Mouse (Mus musculus) limb, embryonic 12.5 days (tissue): ENCODE results near the gene Gm5447. TPM values are rescaled to one million over a fixed set of nuclear protein-coding genes. Genes with fewer than 3 reads are reported as not detected.

Experiments used
- ATAC-seq: fragments of 200-750 bp; cut with Nextera tagmentation; 2 replicates; pipeline ENCODE4 v1.8.0; 2017; ENCODE audit warnings: low read depth, moderate TSS enrichment; ENCODE audit not compliant: insufficient number of reproducible peaks, insufficient read depth, low FRiP score, low TSS enrichment
- H3K27ac ChIP-seq: fragments of 300-500 bp; sonication (generic); 2 replicates; pipeline ENCODE4 v1.5.1; 2016; ENCODE audit warnings: mild to moderate bottlenecking, moderate library complexity
- H3K27me3 ChIP-seq: fragments of 300-500 bp; sonication (generic); 2 replicates; pipeline ENCODE4 v1.6.1; 2016; ENCODE audit warnings: mild to moderate bottlenecking, moderate library complexity
- H3K36me3 ChIP-seq: fragments of 300-500 bp; sonication (generic); 2 replicates; pipeline ENCODE4 v1.6.1; 2016; ENCODE audit warnings: mild to moderate bottlenecking, moderate library complexity
- H3K4me1 ChIP-seq: fragments of 300-500 bp; sonication (generic); replicated peaks from 2 replicates; pipeline ENCODE4 v1.6.1; 2016
- H3K4me2 ChIP-seq: fragments of 300-500 bp; sonication (generic); 2 replicates; pipeline ENCODE4 v1.6.1; 2016; ENCODE audit warnings: mild to moderate bottlenecking, moderate library complexity
- H3K4me3 ChIP-seq: fragments of 300-500 bp; sonication (generic); replicated peaks from 2 replicates; pipeline ENCODE4 v1.5.1; 2016; ENCODE audit warnings: mild to moderate bottlenecking
- H3K9ac ChIP-seq: fragments of 300-500 bp; sonication (generic); replicated peaks from 2 replicates; pipeline ENCODE4 v1.6.1; 2016; ENCODE audit warnings: mild to moderate bottlenecking, moderate library complexity
- H3K9me3 ChIP-seq: fragments of 300-500 bp; sonication (generic); 2 replicates; pipeline ENCODE4 v1.6.1; 2016; ENCODE audit warnings: mild to moderate bottlenecking, moderate library complexity
- WGBS: fragments of 180-500 bp; shearing (Covaris S2); methylation state at CpG from one replicate; pipeline ENCODE4 v1.1.7; 2016; 5-methylcytosine and 5-hydroxymethylcytosine counted together
- polyA plus RNA-seq: library from polyadenylated mRNA; unstranded; fragments of >200 nt; fragmentation: Nextera tagmentation; extraction: Ambion mirVana; gene quantifications from 2 replicates; pipeline ENCODE4 v1.2.1, GENCODE M21; 2016

The Gm5447 gene
- polyA plus RNA-seq, 1 experiment from 2014 or later = 0.30 TPM

DNA sequence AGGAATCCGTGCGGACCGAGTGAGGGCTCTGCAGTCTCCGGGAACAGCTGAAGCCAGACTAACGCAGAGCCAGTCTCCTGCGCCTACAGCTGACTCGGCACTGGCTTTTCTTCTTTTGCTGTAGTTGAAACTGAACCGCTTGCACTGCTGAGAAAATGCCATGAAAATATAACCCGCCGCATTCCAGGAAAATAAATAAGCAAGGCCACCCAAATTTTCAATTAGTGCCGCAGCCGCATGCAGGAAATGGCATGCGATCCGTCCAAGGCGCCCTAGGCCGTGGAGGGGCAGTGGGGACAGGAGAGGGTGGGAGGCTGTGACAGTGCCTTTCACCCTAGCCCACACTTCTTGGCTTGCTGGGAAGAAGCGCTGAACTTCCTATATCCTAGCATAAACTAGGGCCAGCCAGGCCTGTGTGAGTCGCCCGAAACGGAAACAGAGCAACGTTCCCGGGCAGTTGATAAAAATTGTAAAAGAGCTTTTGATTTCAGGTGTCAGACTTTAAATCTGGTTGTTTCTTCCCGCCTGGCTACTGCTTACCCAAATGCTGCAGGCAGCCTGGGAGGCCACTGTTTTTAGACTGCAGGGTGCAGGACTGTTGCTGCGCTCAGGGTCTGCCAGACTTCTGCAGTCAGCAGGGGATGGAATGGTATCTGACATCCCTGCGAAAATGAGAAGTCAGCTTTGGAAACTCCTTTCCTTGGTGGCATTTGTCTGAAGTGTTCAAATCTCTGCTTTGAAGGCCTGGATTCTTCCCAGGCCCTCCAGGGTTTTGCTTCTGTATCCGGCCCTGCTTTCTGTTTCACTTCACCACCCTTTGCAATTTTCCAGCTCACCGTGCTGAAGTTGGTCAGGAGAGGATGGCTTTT, 11.8 kb downstream of the Gm5447 start:
- peak overlapping the region; percentile 48 for H3K9ac ChIP-seq
- ATAC-seq = peak; percentile 63
- H3K9me3 ChIP-seq = no peaks in the 10 kb centered on the region
- H3K36me3 ChIP-seq = no peaks in the 10 kb centered on the region
- WGBS = 12% methylated on average over 27 of the region's 27 CpGs
- peaks cover 25% of the 10 kb centered on the region for H3K27me3 ChIP-seq
- 0 out of 2 replicates have a peak overlapping the region, but pooled peaks have one; percentile 29 for H3K27ac ChIP-seq
- peak overlapping the region; percentile 37 for H3K4me3 ChIP-seq
- H3K4me1 ChIP-seq = peaks cover 12% of the 10 kb centered on the region
- H3K4me2 ChIP-seq = peak overlapping the region; percentile 73

GRCm38 (mm10) chr13:30986934-30987455, 13.0 kb downstream of the Gm5447 start:
- Histone ChIP-seq H3K27me3 (peaks cover 31% of the 10 kb centered on the region), H3K4me3 (no peak overlapping the region), H3K36me3 (no peaks in the 10 kb centered on the region), H3K9me3 (no peaks in the 10 kb centered on the region), H3K9ac (no peak overlapping the region), H3K4me2 (no peak overlapping the region), H3K27ac (no peak overlapping the region), H3K4me1 (peaks cover 12% of the 10 kb centered on the region)
- 74% methylated on average over 10 of the region's 10 CpGs for WGBS
- ATAC-seq = no peak

- Histone ChIP-seq H3K9me3 (no peaks in the 10 kb centered on the region), H3K9ac (no peak overlapping the region), H3K4me1 (peaks cover 12% of the 10 kb centered on the region), H3K4me2 (no peak overlapping the region), H3K4me3 (no peak overlapping the region), H3K36me3 (no peaks in the 10 kb centered on the region), H3K27ac (no peak overlapping the region), H3K27me3 (peaks cover 32% of the 10 kb centered on the region)
- no peak for ATAC-seq
- WGBS = 90% methylated on average over 2 of the region's 2 CpGs
These were observed 13.7 kb downstream of the Gm5447 start for GRCm38 (mm10) chr13:30987686-30988085.

- no peaks in the 10 kb centered on the region for H3K9me3 ChIP-seq
- peaks cover 12% of the 10 kb centered on the region for H3K4me1 ChIP-seq
- ATAC-seq = no peak
- H3K9ac ChIP-seq = no peak overlapping the region
- no peak overlapping the region for H3K4me3 ChIP-seq
- WGBS = 84% methylated on average over 10 of the region's 10 CpGs
- H3K4me2 ChIP-seq = no peak overlapping the region
- H3K36me3 ChIP-seq = no peaks in the 10 kb centered on the region
- H3K27ac ChIP-seq = no peak overlapping the region
- H3K27me3 ChIP-seq = peaks cover 32% of the 10 kb centered on the region
These were observed 15.7 kb downstream of the Gm5447 start for GRCm38 (mm10) chr13:30989710-30990109.

DNA sequence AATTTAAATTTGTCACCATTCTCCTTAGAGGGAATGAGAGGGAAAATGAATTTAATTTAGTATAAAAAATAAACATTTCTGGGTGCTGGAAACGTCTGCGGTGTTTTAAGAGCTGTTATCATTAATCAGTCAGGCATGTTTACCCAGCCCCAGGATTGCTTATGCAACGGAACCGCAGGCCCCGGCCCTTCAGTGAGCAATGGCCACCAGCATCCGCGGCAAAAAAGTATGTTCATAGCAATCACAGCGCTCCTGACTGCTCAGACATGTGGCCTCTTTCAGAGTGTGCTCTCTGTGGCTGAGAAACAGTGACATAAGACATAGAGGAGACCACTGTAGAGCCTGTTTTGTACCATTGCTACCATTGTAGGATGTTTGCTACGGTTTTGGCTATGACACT, 16.2 kb downstream of the Gm5447 start:
- Histone ChIP-seq H3K9me3 (no peaks in the 10 kb centered on the region), H3K36me3 (no peaks in the 10 kb centered on the region), H3K4me1 (peaks cover 10% of the 10 kb centered on the region), H3K4me2 (no peak overlapping the region), H3K27me3 (peaks cover 32% of the 10 kb centered on the region), H3K9ac (no peak overlapping the region), H3K4me3 (no peak overlapping the region), H3K27ac (no peak overlapping the region)
- WGBS = 77% methylated on average over 9 of the region's 9 CpGs
- ATAC-seq = no peak

DNA sequence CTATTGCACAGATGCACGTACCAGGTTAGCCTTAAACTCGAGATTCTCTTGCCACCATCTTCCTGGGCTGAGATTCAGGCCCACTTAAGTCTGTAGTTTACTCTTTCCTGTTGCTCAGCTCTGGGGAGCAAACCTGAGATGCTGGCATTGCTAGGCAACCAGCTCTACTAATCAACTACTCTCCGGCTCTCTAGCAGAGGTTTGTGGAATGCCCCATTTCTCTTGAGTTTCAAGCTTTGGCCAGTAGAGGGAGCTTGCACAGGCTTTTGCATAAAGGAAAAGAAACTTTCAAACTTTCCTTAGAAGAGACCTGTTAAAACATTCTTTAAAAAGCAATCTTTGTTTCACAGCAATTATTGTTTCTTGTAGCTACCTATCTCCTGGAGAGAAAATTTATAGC, 19.8 kb downstream of the Gm5447 start:
- Histone ChIP-seq H3K4me3 (no peak overlapping the region), H3K27ac (no peak overlapping the region), H3K4me1 (no peaks in the 10 kb centered on the region), H3K9me3 (no peaks in the 10 kb centered on the region), H3K27me3 (peaks cover 12% of the 10 kb centered on the region), H3K9ac (no peak overlapping the region), H3K36me3 (no peaks in the 10 kb centered on the region), H3K4me2 (no peak overlapping the region)
- WGBS = 28% methylated on average over 3 of the region's 3 CpGs
- no peak for ATAC-seq

- ATAC-seq = no peak
- Histone ChIP-seq H3K9me3 (no peaks in the 10 kb centered on the region), H3K27me3 (peaks cover 12% of the 10 kb centered on the region), H3K4me3 (no peak overlapping the region), H3K9ac (no peak overlapping the region), H3K36me3 (no peaks in the 10 kb centered on the region), H3K4me2 (no peak overlapping the region), H3K27ac (no peak overlapping the region), H3K4me1 (no peaks in the 10 kb centered on the region)
- 66% methylated on average over 6 of the region's 6 CpGs for WGBS
These were observed 20.4 kb downstream of the Gm5447 start for GRCm38 (mm10) chr13:30994249-30994858.

DNA sequence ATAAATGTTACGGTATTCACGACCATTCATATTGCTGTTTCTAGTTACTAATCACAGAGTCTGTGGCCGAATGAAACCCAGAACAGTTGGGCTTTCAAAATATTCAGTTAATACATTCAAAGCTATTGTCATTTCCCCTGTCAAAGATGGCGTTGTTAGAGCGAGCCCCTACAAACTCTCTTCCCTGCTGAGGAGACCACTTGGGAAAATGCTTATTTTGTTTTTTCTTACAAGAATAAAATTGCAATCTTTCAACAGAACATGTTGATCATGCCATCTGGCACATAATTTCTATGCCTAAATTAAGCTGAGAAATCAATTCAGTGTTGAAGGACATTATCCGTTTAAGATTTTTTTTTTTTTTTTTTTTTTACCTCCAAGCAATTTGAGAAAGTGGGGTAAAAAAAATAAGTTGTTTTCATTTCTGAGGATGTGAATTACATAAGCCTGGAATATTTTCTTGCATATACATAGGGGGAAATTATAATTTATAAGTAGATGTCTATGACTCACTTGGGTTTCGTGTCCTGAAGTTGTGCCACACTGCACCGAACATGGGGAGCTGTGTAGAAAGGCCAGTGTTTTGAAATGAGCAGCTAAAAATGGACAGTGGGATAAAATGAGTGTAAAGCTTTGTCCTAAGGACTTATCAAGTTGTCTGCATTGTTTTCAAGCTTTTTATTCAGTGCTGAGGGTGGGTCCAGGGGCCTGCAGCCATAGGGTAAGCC, 23.7 kb downstream of the Gm5447 start:
- Histone ChIP-seq H3K9me3 (no peaks in the 10 kb centered on the region), H3K9ac (no peak overlapping the region), H3K4me1 (peaks cover 2% of the 10 kb centered on the region; the same call in 1 of the 2 replicates), H3K4me3 (no peak overlapping the region), H3K27ac (no peak overlapping the region), H3K27me3 (peaks cover 3% of the 10 kb centered on the region; the same call in 1 of the 2 replicates), H3K36me3 (no peaks in the 10 kb centered on the region), H3K4me2 (no peak overlapping the region)
- WGBS = 85% methylated on average over 8 of the region's 8 CpGs
- no peak for ATAC-seq

GRCm38 (mm10) chr13:30999799-31000198, 25.8 kb downstream of the Gm5447 start:
- 86% methylated on average over 6 of the region's 6 CpGs for WGBS

DNA sequence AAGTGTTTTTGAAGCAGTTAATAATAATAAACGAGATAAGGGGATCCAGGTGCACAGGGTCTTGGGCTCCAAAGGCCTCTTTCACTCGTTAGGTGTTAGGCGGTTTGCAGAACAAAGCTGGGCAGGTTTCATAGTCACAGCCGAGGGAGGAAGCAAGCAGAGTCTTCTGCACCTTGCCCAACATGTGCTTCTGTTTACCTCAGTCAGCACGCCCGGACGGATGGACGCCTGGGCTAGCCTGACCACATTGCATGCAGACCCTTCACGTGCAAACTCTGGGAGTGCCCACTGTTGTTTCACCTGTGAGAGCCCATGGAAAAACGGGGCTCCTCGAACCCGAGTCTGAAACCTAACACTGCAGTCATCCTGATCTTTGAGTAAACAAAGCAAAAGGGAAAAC, 30.5 kb downstream of the Gm5447 start:
- peak overlapping the region; percentile 26 for H3K4me2 ChIP-seq
- H3K36me3 ChIP-seq = no peaks in the 10 kb centered on the region
- 24% methylated on average over 12 of the region's 12 CpGs for WGBS

More at GRCm38 (mm10) chr13:30999799-31000198, 25.8 kb downstream of the Gm5447 start:
- Histone ChIP-seq H3K36me3 (no peaks in the 10 kb centered on the region), H3K27ac (no peak overlapping the region), H3K4me2 (no peak overlapping the region), H3K4me1 (peaks cover 17% of the 10 kb centered on the region), H3K27me3 (peaks cover 3% of the 10 kb centered on the region; the same call in 1 of the 2 replicates), H3K9ac (no peak overlapping the region), H3K9me3 (no peaks in the 10 kb centered on the region), H3K4me3 (no peak overlapping the region)
- ATAC-seq = no peak

GRCm38 (mm10) chr13:31004995-31005394, 31.0 kb downstream of the Gm5447 start:
- H3K36me3 ChIP-seq = no peaks in the 10 kb centered on the region
- no peak overlapping the region for H3K4me3 ChIP-seq
- no peak overlapping the region for H3K4me2 ChIP-seq
- H3K27ac ChIP-seq = no peak overlapping the region
- peaks cover 19% of the 10 kb centered on the region for H3K4me1 ChIP-seq
- no peak overlapping the region for H3K9ac ChIP-seq
- H3K27me3 ChIP-seq = peaks cover 3% of the 10 kb centered on the region; the same call in 1 of the 2 replicates
- no peak for ATAC-seq
- H3K9me3 ChIP-seq = no peaks in the 10 kb centered on the region
- WGBS = 73% methylated on average over 4 of the region's 4 CpGs

More for the DNA sequence above, 30.5 kb downstream of the Gm5447 start:
- Histone ChIP-seq H3K9me3 (no peaks in the 10 kb centered on the region), H3K9ac (0 out of 2 replicates have a peak overlapping the region, but pooled peaks have one; percentile 4), H3K4me1 (peaks cover 19% of the 10 kb centered on the region), H3K27ac (no peak overlapping the region), H3K27me3 (peaks cover 3% of the 10 kb centered on the region; the same call in 1 of the 2 replicates), H3K4me3 (no peak overlapping the region)
- no peak for ATAC-seq
